Mouse (Mus musculus): ENCODE results near the gene Krt17. TPM values are rescaled to one million over a fixed set of nuclear protein-coding genes. Genes with fewer than 3 reads are reported as not detected.

Gene Krt17
- polyA plus RNA-seq (2012; ENCODE audit: low replicate concordance): 0.51 TPM in 1 of 2 replicates, not detected in the other

DNA sequence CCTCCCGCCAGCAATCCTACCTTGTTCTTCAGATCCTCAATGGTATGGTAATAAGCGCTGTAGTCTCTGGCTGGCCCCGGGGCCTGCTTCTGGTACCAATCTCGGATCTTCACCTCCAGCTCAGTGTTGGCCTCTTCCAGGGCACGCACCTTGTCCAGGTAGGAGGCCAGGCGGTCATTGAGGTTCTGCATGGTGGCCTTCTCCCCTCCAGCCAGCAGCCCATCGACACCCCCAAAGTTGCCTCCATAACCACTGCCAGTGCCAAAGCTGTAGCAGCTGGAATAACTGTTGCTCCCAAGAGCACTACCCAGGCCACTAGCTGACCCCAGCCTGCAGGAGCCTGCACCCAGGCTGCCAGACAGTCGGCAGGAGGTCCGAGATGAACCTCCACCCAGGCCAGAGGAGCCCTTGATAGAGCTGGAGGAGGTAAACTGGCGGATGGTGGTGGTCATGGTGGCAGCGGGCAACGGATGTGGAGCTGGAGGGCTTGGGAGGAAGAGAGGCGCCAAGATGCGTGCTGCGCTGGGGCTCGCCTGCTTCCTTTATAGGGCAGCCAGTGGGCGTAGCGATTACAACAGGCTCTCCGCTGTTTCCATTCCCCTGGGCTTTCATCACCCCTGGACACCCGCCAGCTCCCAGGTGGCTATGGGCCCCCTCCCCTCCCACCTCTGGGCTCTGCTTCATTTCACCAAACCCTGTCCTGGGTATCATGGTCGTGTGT is at the start of gene Krt17:
Gene Krt17 (minus strand): TSS at position 516 of the 721 bp plus-strand sequence.

DNA sequence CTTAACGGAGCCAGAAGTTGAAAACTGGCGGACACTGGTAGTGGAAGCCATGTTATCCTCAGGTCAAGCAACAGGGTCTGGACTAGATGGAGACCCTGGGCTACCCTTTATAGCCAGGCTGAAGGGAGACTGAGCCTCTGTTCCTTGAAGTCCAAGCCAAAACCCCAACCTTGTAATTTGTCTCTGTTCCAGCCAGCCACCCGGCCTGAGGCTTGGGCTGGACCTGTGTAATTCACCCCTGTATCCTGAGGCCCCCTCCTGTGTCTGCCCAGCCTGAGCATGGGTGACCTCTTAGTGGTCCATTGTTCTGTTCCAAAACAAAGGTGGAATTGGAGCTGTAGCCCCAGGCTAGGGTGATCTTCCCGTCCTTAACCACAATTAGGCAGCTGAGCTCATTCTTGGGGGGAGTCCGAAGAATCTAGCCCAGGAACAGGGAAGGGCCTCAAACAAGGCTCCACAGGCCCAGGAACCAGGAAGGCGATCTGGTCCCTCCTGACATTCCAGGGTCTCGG is 9.0 kb upstream of the Krt17 start, which contains the start of gene Krt42:
Gene Krt42 (minus strand): TSS at position 51 of the 512 bp plus-strand sequence.

DNA sequence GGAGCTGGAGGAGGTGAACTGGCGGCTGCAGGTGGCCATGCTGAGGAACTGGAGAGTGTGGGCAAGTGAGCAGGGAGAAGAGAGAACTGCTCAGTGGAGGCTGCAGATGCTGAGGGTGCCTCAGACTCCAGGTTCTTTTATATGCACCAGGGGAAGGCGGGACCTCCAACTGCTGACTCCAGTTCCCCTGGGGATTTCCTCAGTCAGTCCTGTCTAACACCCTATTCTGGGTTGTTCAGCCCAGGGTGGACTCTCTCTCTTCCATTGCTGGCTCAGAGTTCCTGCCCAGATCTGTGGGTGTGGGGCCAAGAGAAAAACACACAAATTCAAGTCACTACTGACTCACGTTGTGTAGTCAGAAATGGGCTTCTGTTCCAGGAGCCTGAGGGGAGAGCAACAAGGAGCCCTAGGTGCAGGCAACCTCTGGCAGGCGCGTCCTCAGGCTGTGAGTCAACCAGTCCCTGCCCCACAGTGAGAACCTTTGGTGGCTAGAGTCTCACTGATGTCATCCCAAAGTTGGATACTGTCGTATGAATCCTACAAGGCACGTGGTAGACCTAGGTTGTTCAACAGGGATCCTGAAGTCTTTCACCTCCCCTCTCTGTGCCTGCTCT is 11.9 kb downstream of the Krt17 start, which contains the start of gene Krt16:
Gene Krt16 (minus strand): TSS at position 51 of the 614 bp plus-strand sequence.

DNA sequence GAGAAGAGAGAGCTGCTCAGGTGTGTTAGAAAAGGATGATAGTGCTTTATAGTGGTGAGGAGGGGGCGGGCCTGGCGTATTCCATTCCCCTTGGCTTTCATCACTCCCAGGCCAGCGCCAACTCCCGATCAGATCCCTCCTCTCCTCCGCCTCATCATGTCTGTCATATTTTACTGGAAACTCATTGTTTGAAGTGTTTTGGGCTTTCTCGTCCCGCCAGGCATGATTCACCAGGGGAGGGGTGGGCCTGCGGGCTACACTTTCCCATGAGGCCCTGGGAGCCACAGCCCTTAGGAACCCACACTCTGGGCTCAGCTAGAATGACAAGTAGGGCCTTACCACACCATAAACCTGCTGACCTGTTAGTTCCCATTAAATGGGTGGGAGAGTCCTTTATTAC is 53.3 kb downstream of the Krt17 start, which contains the start of gene Krt14:
Gene Krt14 (minus strand): TSS at position 51 of the 400 bp plus-strand sequence.

Other genes starting within 250 kb of the Krt17 start
- not detected in 2 replicates for gene Krt33a, start 244.8 kb downstream of the Krt17 start, polyA plus RNA-seq (2012; ENCODE audit: low replicate concordance)
- not detected in 2 replicates for gene Krt33b, start 231.2 kb downstream of the Krt17 start, polyA plus RNA-seq (2012; ENCODE audit: low replicate concordance)
- gene Krt34, start 219.5 kb downstream of the Krt17 start, polyA plus RNA-seq (2012; ENCODE audit: low replicate concordance): not detected in 2 replicates
- gene Krt31, start 210.5 kb downstream of the Krt17 start, polyA plus RNA-seq (2012; ENCODE audit: low replicate concordance): not detected in 2 replicates
- gene Krt32, start 172.8 kb downstream of the Krt17 start, polyA plus RNA-seq (2012; ENCODE audit: low replicate concordance): not detected in 2 replicates
- not detected in 2 replicates for gene Krt35, start 164.8 kb downstream of the Krt17 start, polyA plus RNA-seq (2012; ENCODE audit: low replicate concordance)
- not detected in 2 replicates for gene Krt36, start 155.4 kb downstream of the Krt17 start, polyA plus RNA-seq (2012; ENCODE audit: low replicate concordance)
- not detected in 2 replicates for gene Krt13, start 139.5 kb downstream of the Krt17 start, polyA plus RNA-seq (2012; ENCODE audit: low replicate concordance)
- 0.10 TPM in 1 of 2 replicates, not detected in the other for gene Krt15, start 125.1 kb downstream of the Krt17 start, polyA plus RNA-seq (2012; ENCODE audit: low replicate concordance)
- 0.15 and 1.7 TPM in 2 replicates for gene Krt19, start 112.4 kb downstream of the Krt17 start, polyA plus RNA-seq (2012; ENCODE audit: low replicate concordance)
- not detected in 2 replicates for gene Krt9, start 67.8 kb downstream of the Krt17 start, polyA plus RNA-seq (2012; ENCODE audit: low replicate concordance)
- gene Krt14, start 53.5 kb downstream of the Krt17 start, polyA plus RNA-seq (2012; ENCODE audit: low replicate concordance): 0.23 and 0.48 TPM in 2 replicates
- not detected in 2 replicates for gene Krt16, start 12.1 kb downstream of the Krt17 start, polyA plus RNA-seq (2012; ENCODE audit: low replicate concordance)
- not detected in 2 replicates for gene Krt42, start 8.8 kb upstream of the Krt17 start, polyA plus RNA-seq (2012; ENCODE audit: low replicate concordance)
- 561 and 639 TPM in 2 replicates for gene Eif1, start 58.9 kb upstream of the Krt17 start, polyA plus RNA-seq (2012; ENCODE audit: low replicate concordance)
- gene Gast, start 73.4 kb upstream of the Krt17 start, polyA plus RNA-seq (2012; ENCODE audit: low replicate concordance): not detected in 2 replicates
- 3.3 and 4.1 TPM in 2 replicates for gene Hap1, start 95.1 kb upstream of the Krt17 start, polyA plus RNA-seq (2012; ENCODE audit: low replicate concordance)
- 24.0 and 30.2 TPM in 2 replicates for gene Jup, start 136.7 kb upstream of the Krt17 start, polyA plus RNA-seq (2012; ENCODE audit: low replicate concordance)
- 0.80 and 1.4 TPM in 2 replicates for gene P3h4, start 153.8 kb upstream of the Krt17 start, polyA plus RNA-seq (2012; ENCODE audit: low replicate concordance)
- gene Fkbp10, start 154.7 kb upstream of the Krt17 start, polyA plus RNA-seq (2012; ENCODE audit: low replicate concordance): 3.6 and 3.7 TPM in 2 replicates
- gene Nt5c3b, start 180.8 kb upstream of the Krt17 start, polyA plus RNA-seq (2012; ENCODE audit: low replicate concordance): 58.2 and 66.2 TPM in 2 replicates
- gene Klhl10, start 180.9 kb upstream of the Krt17 start, polyA plus RNA-seq (2012; ENCODE audit: low replicate concordance): not detected in 2 replicates
- gene Klhl11, start 211.7 kb upstream of the Krt17 start, polyA plus RNA-seq (2012; ENCODE audit: low replicate concordance): 2.6 and 3.0 TPM in 2 replicates